Comparison of ENCODE assay signal across 22 mouse cellular contexts in genomic region chr10:72533859-72534258, GRCm38 (mm10).
DNase-seq lines count a peak whose midpoint lies in the region; ATAC-seq and TF ChIP-seq lines count a peak whose summit lies in the region.
"Had no signal": no experiment of that assay in that cellular context is flagged by ENCODE, and none has a peak within 500 bp of the region (broad histone marks: within the 10 kb centered on the region; RNA-seq: fewer than 3 reads in every experiment).

No protein-coding gene starts in this region.

- no peaks in the 10 kb centered on the region for H3K4me1 ChIP-seq in forebrain, embryonic 13.5 days
- H3K4me1 ChIP-seq in forebrain, embryonic 16.5 days (replicated peaks; ENCODE audit: control insufficient read depth, insufficient read depth, low read length) = no peaks in the 10 kb centered on the region
- no peaks in the 10 kb centered on the region for H3K4me1 ChIP-seq in hindbrain, embryonic 14.5 days (replicated peaks; ENCODE audit: control insufficient read depth, insufficient read depth, low read length)
- H3K4me1 ChIP-seq in hindbrain, embryonic 13.5 days (replicated peaks) = no peaks in the 10 kb centered on the region
- no peaks in the 10 kb centered on the region for H3K4me1 ChIP-seq in midbrain, embryonic 15.5 days
- no peaks in the 10 kb centered on the region for H3K4me1 ChIP-seq in midbrain, postnatal 0 days (ENCODE audit: insufficient read depth, low read length)
- H3K4me1 ChIP-seq: forebrain, embryonic 10.5 days; heart, embryonic 10.5 days; heart, embryonic 13.5 days; intestine, embryonic 15.5 days had no signal

- no peak overlapping the region for H3K9ac ChIP-seq in forebrain, embryonic 13.5 days
- no peak overlapping the region for H3K9ac ChIP-seq in forebrain, embryonic 16.5 days (replicated peaks; ENCODE audit: low read depth, low read length)
- H3K9ac ChIP-seq in hindbrain, embryonic 14.5 days = no peak overlapping the region
- H3K9ac ChIP-seq in hindbrain, embryonic 13.5 days = no peak overlapping the region
- no peak overlapping the region for H3K9ac ChIP-seq in midbrain, embryonic 15.5 days
- H3K9ac ChIP-seq in midbrain, postnatal 0 days (replicated peaks; ENCODE audit: low read length, poor library complexity, severe bottlenecking) = no peak overlapping the region
- H3K9ac ChIP-seq: heart, embryonic 13.5 days; intestine, embryonic 15.5 days had no signal

- WGBS in forebrain, embryonic 13.5 days = 64% methylated on average over 4 of the region's 4 CpGs
- WGBS in forebrain, embryonic 16.5 days = 47% methylated on average over 4 of the region's 4 CpGs
- WGBS in hindbrain, embryonic 14.5 days = 65% methylated on average over 4 of the region's 4 CpGs
- WGBS in hindbrain, embryonic 13.5 days = 71% methylated on average over 4 of the region's 4 CpGs
- WGBS in midbrain, embryonic 15.5 days = 54% methylated on average over 4 of the region's 4 CpGs
- WGBS in midbrain, postnatal 0 days = 67% methylated on average over 4 of the region's 4 CpGs

- H3K36me3 ChIP-seq in forebrain, embryonic 13.5 days (ENCODE audit: poor library complexity, severe bottlenecking) = no peaks in the 10 kb centered on the region
- H3K36me3 ChIP-seq in forebrain, embryonic 16.5 days (ENCODE audit: control insufficient read depth, insufficient read depth) = no peaks in the 10 kb centered on the region
- H3K36me3 ChIP-seq in hindbrain, embryonic 14.5 days (replicated peaks; ENCODE audit: control insufficient read depth, insufficient read depth) = no peaks in the 10 kb centered on the region
- no peaks in the 10 kb centered on the region for H3K36me3 ChIP-seq in hindbrain, embryonic 13.5 days
- H3K36me3 ChIP-seq in midbrain, embryonic 15.5 days (replicated peaks) = no peaks in the 10 kb centered on the region
- no peaks in the 10 kb centered on the region for H3K36me3 ChIP-seq in midbrain, postnatal 0 days (ENCODE audit: insufficient read depth, low read length)
- H3K36me3 ChIP-seq: forebrain, embryonic 10.5 days; heart, embryonic 10.5 days; heart, embryonic 13.5 days; intestine, embryonic 15.5 days had no signal

- no peak overlapping the region for H3K4me2 ChIP-seq in forebrain, embryonic 13.5 days
- H3K4me2 ChIP-seq in forebrain, embryonic 16.5 days (ENCODE audit: low read length) = no peak overlapping the region
- no peak overlapping the region for H3K4me2 ChIP-seq in hindbrain, embryonic 14.5 days (replicated peaks)
- no peak overlapping the region for H3K4me2 ChIP-seq in hindbrain, embryonic 13.5 days
- H3K4me2 ChIP-seq in midbrain, embryonic 15.5 days = no peak overlapping the region
- H3K4me2 ChIP-seq in midbrain, postnatal 0 days (ENCODE audit: low read depth, low read length, poor library complexity, severe bottlenecking) = no peak overlapping the region
- H3K4me2 ChIP-seq: heart, embryonic 13.5 days; intestine, embryonic 15.5 days had no signal

- TF ChIP-seq CTCF in midbrain, postnatal 0 days (IDR thresholded peaks at IDR 0.05) = no peak

- no peak overlapping the region for H3K27ac ChIP-seq in forebrain, embryonic 13.5 days
- no peak overlapping the region for H3K27ac ChIP-seq in forebrain, embryonic 16.5 days (ENCODE audit: low read length)
- no peak overlapping the region for H3K27ac ChIP-seq in hindbrain, embryonic 14.5 days
- H3K27ac ChIP-seq in hindbrain, embryonic 13.5 days = no peak overlapping the region
- H3K27ac ChIP-seq in midbrain, embryonic 15.5 days = no peak overlapping the region
- no peak overlapping the region for H3K27ac ChIP-seq in midbrain, postnatal 0 days (ENCODE audit: low read depth, low read length)
- H3K27ac ChIP-seq: forebrain, embryonic 10.5 days; heart, adult 2 months; heart, embryonic 10.5 days; heart, embryonic 13.5 days; intestine, embryonic 15.5 days had no signal

- peak; percentile 48; the same call in 1 of the 2 replicates for ATAC-seq in forebrain, embryonic 13.5 days
- no peak for ATAC-seq in forebrain, embryonic 16.5 days
- peak; percentile 51; the same call in 1 of the 2 replicates for ATAC-seq in hindbrain, embryonic 14.5 days (ENCODE audit: low FRiP score)
- no peak for ATAC-seq in hindbrain, embryonic 13.5 days (ENCODE audit: low FRiP score)
- ATAC-seq in midbrain, embryonic 15.5 days (replicated peaks) = peak; percentile 63; the same call in 1 of the 2 replicates
- ATAC-seq in midbrain, postnatal 0 days (ENCODE audit: low FRiP score) = no peak
- ATAC-seq: activated CD4-positive, CD25-positive, alpha-beta regulatory T cell, adult 4 months; hindbrain, embryonic 16.5 days; intestine, embryonic 15.5 days had no signal

- H3K9me3 ChIP-seq in forebrain, embryonic 13.5 days (replicated peaks) = no peaks in the 10 kb centered on the region
- no peaks in the 10 kb centered on the region for H3K9me3 ChIP-seq in forebrain, embryonic 16.5 days (ENCODE audit: control insufficient read depth, low read length)
- no peaks in the 10 kb centered on the region for H3K9me3 ChIP-seq in hindbrain, embryonic 14.5 days (ENCODE audit: control insufficient read depth, low read length)
- no peaks in the 10 kb centered on the region for H3K9me3 ChIP-seq in hindbrain, embryonic 13.5 days
- no peaks in the 10 kb centered on the region for H3K9me3 ChIP-seq in midbrain, embryonic 15.5 days
- H3K9me3 ChIP-seq in midbrain, postnatal 0 days (ENCODE audit: low read length) = no peaks in the 10 kb centered on the region
- H3K9me3 ChIP-seq: forebrain, embryonic 10.5 days; heart, embryonic 10.5 days; heart, embryonic 13.5 days; intestine, embryonic 15.5 days had no signal

- H3K27me3 ChIP-seq in forebrain, embryonic 13.5 days = no peaks in the 10 kb centered on the region
- H3K27me3 ChIP-seq in forebrain, embryonic 16.5 days (replicated peaks; ENCODE audit: control insufficient read depth, insufficient read depth, low read length) = no peaks in the 10 kb centered on the region
- no peaks in the 10 kb centered on the region for H3K27me3 ChIP-seq in hindbrain, embryonic 14.5 days (ENCODE audit: control insufficient read depth, insufficient read depth, low read length)
- no peaks in the 10 kb centered on the region for H3K27me3 ChIP-seq in hindbrain, embryonic 13.5 days
- H3K27me3 ChIP-seq in midbrain, embryonic 15.5 days (replicated peaks) = no peaks in the 10 kb centered on the region
- no peaks in the 10 kb centered on the region for H3K27me3 ChIP-seq in midbrain, postnatal 0 days (ENCODE audit: insufficient read depth, low read length)
- H3K27me3 ChIP-seq: heart, embryonic 13.5 days; intestine, embryonic 15.5 days had no signal

- H3K4me3 ChIP-seq in forebrain, embryonic 13.5 days = no peak overlapping the region
- H3K4me3 ChIP-seq in forebrain, embryonic 16.5 days (replicated peaks; ENCODE audit: low read length) = no peak overlapping the region
- no peak overlapping the region for H3K4me3 ChIP-seq in hindbrain, embryonic 14.5 days (replicated peaks; ENCODE audit: low read length)
- no peak overlapping the region for H3K4me3 ChIP-seq in hindbrain, embryonic 13.5 days
- no peak overlapping the region for H3K4me3 ChIP-seq in midbrain, embryonic 15.5 days
- no peak overlapping the region for H3K4me3 ChIP-seq in midbrain, postnatal 0 days (ENCODE audit: low read depth, low read length)
- H3K4me3 ChIP-seq: forebrain, embryonic 10.5 days; heart, adult 2 months; heart, embryonic 10.5 days; heart, embryonic 13.5 days; intestine, embryonic 15.5 days had no signal

- no peak for DNase-seq in hindbrain, embryonic 14.5 days (ENCODE audit: low spot score)
- no peak for DNase-seq in midbrain, postnatal 0 days (ENCODE audit: low spot score)
- DNase-seq: adrenal gland, adult 8-10 months; adrenal gland, postnatal 25 days; cerebellum, adult 18-20 months; cerebellum, adult 9-10 months; cerebellum, postnatal 14 days; gastrocnemius, postnatal 10 days; gastrocnemius, postnatal 36 days; heart, adult 2 months; heart, postnatal 14 days; heart, postnatal 4 days had no signal

Comparison
In these comparisons a context has a peak if more than half of its experiments do, and no peak if none do; other contexts are left out.
1. ATAC-seq: peak in forebrain, embryonic 13.5 days (single experiment), hindbrain, embryonic 14.5 days (single experiment) and midbrain, embryonic 15.5 days (single experiment); none in forebrain, embryonic 16.5 days (single experiment), hindbrain, embryonic 13.5 days (single experiment) and midbrain, postnatal 0 days (single experiment).